Mouse (Mus musculus) liver, embryonic 13.5 days (tissue): Measurements from ENCODE around the gene Numa1. TPM values are rescaled to one million over a fixed set of nuclear protein-coding genes. Genes with fewer than 3 reads are reported as not detected.
A peak's percentile ranks its signal among the peaks of the same experiment; 100 is the strongest.
"Not testable (repeated sequence)": the region's sequence is repeated elsewhere in the genome, so short reads cannot be mapped to it uniquely, and the experiment has no call there.

Experiments used
- ATAC-seq: fragments of 200-750 bp; cut with Nextera tagmentation; 2 replicates; pipeline ENCODE4 v1.8.0; 2017; ENCODE audit warnings: low read depth, mild to moderate bottlenecking, moderate number of reproducible peaks, moderate library complexity
- DNase-seq: peaks from one replicate; pipeline ENCODE4 v3.0.0; 2022
- H3K27ac ChIP-seq: fragments of 300-500 bp; sonication (generic); 2 replicates; pipeline ENCODE4 v1.5.1; 2015; ENCODE audit warnings: moderate library complexity, mild to moderate bottlenecking, inconsistent platforms
- H3K27me3 ChIP-seq: fragments of 300-500 bp; sonication (generic); 2 replicates; pipeline ENCODE4 v1.6.1; 2015; ENCODE audit warnings: mild to moderate bottlenecking, inconsistent platforms
- H3K36me3 ChIP-seq: fragments of 300-500 bp; sonication (generic); 2 replicates; pipeline ENCODE4 v1.6.1; 2015; ENCODE audit warnings: mild to moderate bottlenecking, inconsistent platforms
- H3K4me1 ChIP-seq: fragments of 300-500 bp; sonication (generic); replicated peaks from 2 replicates; pipeline ENCODE4 v1.6.1; 2015; ENCODE audit warnings: inconsistent platforms
- H3K4me2 ChIP-seq: fragments of 300-500 bp; sonication (generic); 2 replicates; pipeline ENCODE4 v1.6.1; 2015; ENCODE audit warnings: inconsistent platforms, mild to moderate bottlenecking, moderate library complexity
- H3K4me3 ChIP-seq: fragments of 300-500 bp; sonication (generic); replicated peaks from 2 replicates; pipeline ENCODE4 v1.5.1; 2015; ENCODE audit warnings: mild to moderate bottlenecking, inconsistent platforms
- H3K9ac ChIP-seq: fragments of 300-500 bp; sonication (generic); 2 replicates; pipeline ENCODE4 v1.6.1; 2015; ENCODE audit warnings: mild to moderate bottlenecking, inconsistent platforms
- H3K9me3 ChIP-seq: fragments of 300-500 bp; sonication (generic); replicated peaks from 2 replicates; pipeline ENCODE4 v1.6.1; 2016; ENCODE audit warnings: inconsistent platforms
- WGBS: fragments of 180-500 bp; shearing (Covaris S2); methylation state at CpG from one replicate; pipeline ENCODE4 v1.1.7; 2015; ENCODE audit not compliant: insufficient replicate concordance; 5-methylcytosine and 5-hydroxymethylcytosine counted together
- polyA plus RNA-seq: library from polyadenylated mRNA; unstranded; fragments of >200 nt; fragmentation: Nextera tagmentation; extraction: Ambion mirVana; gene quantifications from 2 replicates; pipeline ENCODE4 v1.2.1, GENCODE M21; 2015

Numa1 gene
- polyA plus RNA-seq, 1 experiment from 2014 or later, result 24.5 TPM

DNA sequence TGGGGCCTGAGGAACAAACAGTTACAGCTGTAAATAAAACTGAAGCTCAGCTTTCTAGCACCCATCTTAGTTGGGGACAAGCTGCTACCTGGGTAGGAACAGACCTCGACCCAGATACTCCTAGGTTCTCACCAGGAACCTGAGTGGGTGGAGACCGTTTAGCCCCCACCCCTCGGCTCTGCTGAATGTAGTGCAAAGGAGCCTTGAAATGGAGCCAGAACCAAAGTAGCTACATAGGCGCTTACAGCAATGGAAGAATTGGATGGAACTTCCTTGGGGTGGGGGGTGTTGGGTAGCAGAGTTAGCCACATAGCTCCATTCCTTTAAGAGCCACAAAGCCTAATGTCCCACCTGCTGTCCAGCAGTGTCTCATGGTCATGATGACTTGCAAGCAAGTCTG lies 83.0 kb downstream of the Numa1 start:
- Histone ChIP-seq H3K4me3 (0 out of 2 replicates have a peak overlapping the region, but pooled peaks have one; percentile 6), H3K36me3 (peaks cover 92% of the 10 kb centered on the region), H3K4me2 (peak overlapping the region; percentile 21; the same call in 1 of the 2 replicates), H3K4me1 (peaks cover 10% of the 10 kb centered on the region), H3K27ac (peak overlapping the region; percentile 18; the same call in 1 of the 2 replicates), H3K9me3 (no peaks in the 10 kb centered on the region), H3K27me3 (no peaks in the 10 kb centered on the region), H3K9ac (no peak overlapping the region)
- no peak for ATAC-seq
- no peak for DNase-seq
- 75% methylated on average over 4 of the region's 4 CpGs for WGBS

DNA sequence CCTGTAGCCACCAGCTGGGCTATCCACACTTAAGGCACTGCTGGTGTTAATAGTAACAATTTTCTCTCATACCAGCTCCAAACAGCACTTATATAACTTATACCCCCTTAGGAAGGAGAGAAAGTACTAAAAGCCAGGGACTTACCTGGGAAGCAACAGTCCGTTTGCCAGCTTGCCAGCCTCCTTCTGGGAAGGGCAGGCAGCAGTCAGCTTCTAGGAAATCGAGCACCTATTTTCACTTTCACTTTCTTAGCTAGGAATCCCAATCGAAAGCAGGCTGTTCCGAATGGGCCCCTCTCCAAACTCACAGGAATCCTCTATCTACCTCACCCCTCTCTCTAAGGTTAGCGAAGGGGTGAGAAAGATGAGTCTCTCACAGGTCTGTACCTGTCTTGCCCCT lies 83.5 kb downstream of the Numa1 start:
- no peak overlapping the region; the same call in 1 of the 2 replicates for H3K27ac ChIP-seq
- no peak for ATAC-seq

DNA sequence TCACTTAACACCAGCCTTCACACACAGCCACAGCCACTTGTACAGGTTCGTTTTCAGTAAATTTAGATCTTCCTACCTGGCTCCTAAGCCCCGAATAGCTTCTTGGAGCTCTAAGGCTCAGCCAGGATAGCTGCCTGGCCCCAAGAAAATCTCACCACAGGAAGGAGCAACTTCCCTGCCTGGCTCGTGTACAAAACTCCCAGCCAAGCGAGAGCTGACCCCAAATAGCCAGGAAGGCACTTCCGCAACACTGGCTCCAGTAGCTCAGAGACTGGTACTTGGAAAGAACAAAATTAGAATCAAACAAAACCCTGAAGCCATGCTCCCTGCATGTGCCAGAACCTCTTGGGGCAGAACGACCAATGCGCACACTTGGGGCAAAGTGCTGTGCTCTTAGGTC lies 84.1 kb downstream of the Numa1 start:
- Histone ChIP-seq H3K9me3 (no peaks in the 10 kb centered on the region), H3K4me1 (peaks cover 10% of the 10 kb centered on the region), H3K4me3 (no peak overlapping the region), H3K4me2 (no peak overlapping the region), H3K27ac (peak overlapping the region; percentile 34; the same call in 1 of the 2 replicates), H3K9ac (no peak overlapping the region), H3K36me3 (peaks cover 92% of the 10 kb centered on the region), H3K27me3 (no peaks in the 10 kb centered on the region)
- 77% methylated on average over 7 of the region's 7 CpGs for WGBS
- DNase-seq (no peak), ATAC-seq (no peak)

More for the DNA sequence above, 83.5 kb downstream of the Numa1 start:
- Histone ChIP-seq H3K9me3 (no peaks in the 10 kb centered on the region), H3K4me1 (peaks cover 10% of the 10 kb centered on the region), H3K4me3 (0 out of 2 replicates have a peak overlapping the region, but pooled peaks have one; percentile 6), H3K9ac (peak overlapping the region; percentile 39), H3K4me2 (peak overlapping the region; percentile 21; the same call in 1 of the 2 replicates), H3K27me3 (no peaks in the 10 kb centered on the region), H3K36me3 (peaks cover 92% of the 10 kb centered on the region)
- DNase-seq, result no peak
- WGBS, result 76% methylated on average over 5 of the region's 5 CpGs

DNA sequence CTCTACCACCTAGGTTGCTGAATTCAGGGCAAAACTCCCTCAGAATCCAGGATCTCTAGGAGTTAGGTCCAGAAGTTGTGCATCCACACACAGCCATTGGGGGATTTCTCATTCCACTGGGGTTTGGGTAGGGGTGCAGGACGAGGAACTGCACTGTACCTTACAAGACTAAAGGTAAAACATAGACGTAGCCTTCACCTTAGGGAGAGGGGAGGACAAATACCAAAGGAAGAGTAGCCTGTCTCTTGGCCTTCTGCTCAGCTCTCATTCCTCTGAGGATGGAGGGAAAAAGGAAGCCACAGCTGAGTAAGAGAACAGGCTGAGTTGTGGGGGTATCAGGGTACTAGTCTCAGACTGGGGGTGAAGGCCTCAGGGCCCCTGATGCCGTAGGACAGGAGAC lies 84.7 kb downstream of the Numa1 start, which contains the start of gene Il18bp:
Gene Il18bp, minus strand, starts transcription at position 101 of the 400 bp plus-strand sequence.
- Histone ChIP-seq H3K4me1 (peaks cover 10% of the 10 kb centered on the region), H3K4me2 (peak within 1 kb of the TSS; percentile 21; the same call in 1 of the 2 replicates), H3K9me3 (no peaks in the 10 kb centered on the region), H3K4me3 (0 out of 2 replicates have a peak within 1 kb of the TSS, but pooled peaks have one; percentile 6), H3K27ac (peak within 1 kb of the TSS; percentile 34; the same call in 1 of the 2 replicates), H3K9ac (peak within 1 kb of the TSS; percentile 39; the same call in 1 of the 2 replicates), H3K36me3 (peaks cover 92% of the 10 kb centered on the region), H3K27me3 (no peaks in the 10 kb centered on the region)
- 81% methylated on average over 3 of the region's 3 CpGs for WGBS
- no peak for DNase-seq
- ATAC-seq, result no peak

DNA sequence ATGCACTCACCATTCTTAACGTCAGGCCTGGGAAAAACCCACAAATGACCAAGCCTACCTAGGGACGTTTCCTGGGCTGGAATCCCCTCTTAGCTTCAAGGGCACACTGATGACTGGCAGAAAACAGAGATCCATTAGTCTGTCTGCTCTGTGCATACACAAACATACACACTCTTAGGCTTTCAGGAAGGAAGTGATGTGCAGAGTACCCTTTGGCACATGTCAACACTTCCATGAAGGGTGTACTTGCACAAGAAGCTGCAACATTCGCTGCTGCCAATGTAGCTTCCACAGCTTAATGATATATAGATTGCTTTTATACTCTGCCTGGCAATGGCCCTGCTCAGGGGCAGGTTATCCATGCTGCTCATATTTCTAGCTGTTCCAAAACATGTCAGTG lies 85.5 kb downstream of the Numa1 start:
- Histone ChIP-seq H3K36me3 (peaks cover 89% of the 10 kb centered on the region), H3K4me1 (peaks cover 10% of the 10 kb centered on the region), H3K27me3 (no peaks in the 10 kb centered on the region), H3K9ac (no peak overlapping the region), H3K4me2 (no peak overlapping the region), H3K9me3 (no peaks in the 10 kb centered on the region), H3K27ac (no peak overlapping the region), H3K4me3 (no peak overlapping the region)
- WGBS, result 62% methylated on average over 3 of the region's 3 CpGs
- ATAC-seq (no peak), DNase-seq (no peak)

DNA sequence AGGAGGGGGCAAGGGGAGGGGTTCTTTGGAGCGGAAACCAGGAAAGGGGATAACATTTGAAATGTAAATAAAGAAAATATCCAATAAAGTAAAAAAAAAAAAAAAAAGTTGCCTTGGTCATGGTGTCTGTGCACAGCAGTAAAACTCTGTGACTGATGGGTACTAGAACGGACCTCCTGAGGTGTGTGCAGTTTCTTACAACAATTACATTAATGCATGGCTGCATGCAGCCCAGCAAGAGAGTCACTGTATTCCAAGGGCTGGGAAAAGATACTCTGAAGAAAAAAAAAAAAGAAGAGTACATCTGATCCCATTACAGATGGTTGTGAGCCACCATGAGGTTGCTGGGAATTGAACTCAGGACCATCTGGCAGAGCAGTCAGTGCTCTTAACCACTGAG lies 87.0 kb downstream of the Numa1 start:
- Histone ChIP-seq H3K36me3 (peaks cover 81% of the 10 kb centered on the region), H3K4me1 (peaks cover 16% of the 10 kb centered on the region)
- not testable (repeated sequence) for H3K9ac ChIP-seq, H3K27ac ChIP-seq, H3K27me3 ChIP-seq, ATAC-seq, DNase-seq, H3K4me2 ChIP-seq, H3K4me3 ChIP-seq, H3K9me3 ChIP-seq
- 86% methylated on average over 2 of the region's 2 CpGs for WGBS

DNA sequence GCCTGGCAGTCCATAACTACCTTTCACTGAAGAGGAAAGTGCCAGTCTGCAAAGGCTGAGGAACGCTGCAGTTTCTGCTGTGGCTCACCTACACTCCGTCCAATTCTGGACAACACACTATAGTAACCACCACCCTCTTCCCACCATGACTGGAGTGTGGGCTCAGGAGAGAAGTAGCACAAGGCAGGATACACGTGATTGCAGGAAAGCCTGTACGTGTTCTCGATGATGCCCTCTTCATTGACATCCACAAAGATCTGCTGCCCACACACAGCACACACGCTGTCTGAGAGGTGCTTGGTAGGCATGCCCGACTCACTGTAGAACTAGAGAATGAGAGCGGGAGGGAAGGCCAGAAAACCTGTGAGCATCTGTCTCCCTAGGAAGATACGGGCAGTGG lies 89.9 kb downstream of the Numa1 start:
- H3K27ac ChIP-seq, result no peak overlapping the region
- no peaks in the 10 kb centered on the region for H3K9me3 ChIP-seq
- peaks cover 10% of the 10 kb centered on the region; the same call in 1 of the 2 replicates for H3K4me1 ChIP-seq
- no peaks in the 10 kb centered on the region for H3K27me3 ChIP-seq
- ATAC-seq (no peak), DNase-seq (no peak)
- H3K4me2 ChIP-seq, result no peak overlapping the region
- H3K36me3 ChIP-seq, result peaks cover 65% of the 10 kb centered on the region
- H3K9ac ChIP-seq, result no peak overlapping the region
- 87% methylated on average over 9 of the region's 9 CpGs for WGBS
- H3K4me3 ChIP-seq, result no peak overlapping the region

DNA sequence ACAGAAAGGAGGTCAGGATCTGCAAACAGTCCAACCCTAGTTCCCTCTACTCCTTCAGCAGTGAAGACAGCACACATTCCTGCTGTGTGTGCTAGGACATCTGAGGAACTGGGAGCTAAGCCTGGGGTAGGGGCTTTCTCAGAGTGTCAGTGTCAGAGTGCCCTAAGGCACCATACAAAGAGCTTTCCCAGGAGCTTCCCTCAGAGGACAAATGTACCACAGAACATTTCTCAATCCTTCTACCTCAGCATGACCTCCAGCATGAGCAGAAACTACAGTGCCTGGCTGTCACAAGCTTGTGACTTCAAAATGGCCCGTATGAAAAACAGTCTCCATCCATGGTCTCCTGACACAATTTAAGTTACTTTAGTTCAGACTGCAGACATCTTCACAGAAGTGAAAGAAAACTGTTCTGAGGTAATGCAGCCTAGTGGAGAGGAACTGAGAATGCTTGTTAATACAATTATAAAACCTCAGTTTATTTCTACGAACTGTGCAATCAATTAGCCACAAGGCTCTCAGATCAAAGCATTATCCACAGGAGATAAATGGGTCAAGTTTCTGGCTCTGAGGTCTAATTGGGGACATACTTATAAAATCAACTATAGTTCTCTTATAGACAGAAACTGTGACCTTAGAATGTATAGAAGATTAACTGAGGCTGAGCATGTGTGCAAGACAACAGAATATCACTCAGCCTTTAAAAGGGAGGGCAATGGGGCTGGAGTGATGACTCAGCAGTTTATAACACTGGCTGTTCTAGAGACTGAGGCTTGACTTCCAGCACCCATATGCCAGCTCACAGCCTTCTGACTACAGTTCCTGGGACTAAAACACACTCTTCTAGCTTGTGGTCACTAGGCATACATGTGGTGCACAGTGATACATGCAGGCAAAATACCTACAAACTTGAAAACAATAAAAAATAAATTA lies 91.5 kb downstream of the Numa1 start:
- ATAC-seq (no peak), DNase-seq (no peak)
- Histone ChIP-seq H3K27ac (peak overlapping the region; percentile 45; the same call in 1 of the 2 replicates), H3K4me3 (no peak overlapping the region), H3K4me1 (peaks cover 8% of the 10 kb centered on the region; the same call in 1 of the 2 replicates), H3K36me3 (peaks cover 56% of the 10 kb centered on the region), H3K4me2 (no peak overlapping the region), H3K27me3 (no peaks in the 10 kb centered on the region), H3K9ac (no peak overlapping the region), H3K9me3 (no peaks in the 10 kb centered on the region)
- WGBS, result 85% methylated on average over 2 of the region's 2 CpGs

DNA sequence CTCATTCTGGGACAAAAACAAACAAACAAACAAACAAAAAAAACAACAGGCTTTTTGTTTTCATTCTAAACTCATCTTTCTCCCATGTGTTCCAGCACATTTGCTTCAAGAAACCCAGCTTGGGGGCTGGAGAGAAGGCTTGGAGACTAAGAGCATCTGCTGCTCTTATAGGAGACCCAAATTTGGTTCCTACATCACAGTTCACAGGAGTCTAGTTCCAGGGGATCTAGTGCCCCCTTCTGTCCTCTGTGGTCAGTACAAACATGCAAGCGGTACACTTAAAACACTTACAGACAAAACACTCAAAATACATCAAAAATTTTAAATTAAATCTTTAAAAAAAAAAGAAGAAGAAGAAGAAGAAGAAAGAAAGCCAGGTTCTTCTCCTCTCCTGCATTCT lies 101.0 kb downstream of the Numa1 start:
- ATAC-seq (no peak), DNase-seq (no peak)
- WGBS, result 86% methylated on average over 1 of the region's 1 CpGs
- H3K36me3 ChIP-seq, result peaks cover 71% of the 10 kb centered on the region
- no peaks in the 10 kb centered on the region for H3K4me1 ChIP-seq
- no peak overlapping the region for H3K27ac ChIP-seq
- H3K9ac ChIP-seq, result no peak overlapping the region
- no peak overlapping the region for H3K4me2 ChIP-seq
- H3K4me3 ChIP-seq, result no peak overlapping the region
- H3K9me3 ChIP-seq, result no peaks in the 10 kb centered on the region
- H3K27me3 ChIP-seq, result no peaks in the 10 kb centered on the region

DNA sequence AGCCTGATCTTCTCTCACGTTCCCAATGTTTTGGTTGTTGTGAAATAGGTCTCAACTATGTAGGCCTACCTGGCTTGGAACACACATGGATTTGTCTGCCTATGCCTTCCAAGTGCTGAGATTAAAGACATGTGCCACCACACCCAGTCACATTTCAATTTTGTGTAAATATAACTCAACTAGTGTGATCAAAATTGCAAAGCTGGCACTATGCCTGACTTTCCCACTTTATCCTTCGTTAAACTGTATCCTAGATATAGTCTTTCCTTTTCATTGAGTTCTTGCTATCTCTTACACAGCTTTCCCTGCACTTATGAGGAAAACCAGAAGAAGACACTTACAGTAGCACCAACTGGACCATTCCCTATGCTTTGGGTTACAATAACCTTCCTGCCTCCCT lies 101.6 kb downstream of the Numa1 start:
- ATAC-seq (no peak), DNase-seq (no peak)
- H3K9me3 ChIP-seq, result no peaks in the 10 kb centered on the region
- H3K9ac ChIP-seq, result no peak overlapping the region
- no peaks in the 10 kb centered on the region for H3K27me3 ChIP-seq
- H3K36me3 ChIP-seq, result peaks cover 76% of the 10 kb centered on the region
- H3K4me2 ChIP-seq, result no peak overlapping the region
- H3K27ac ChIP-seq, result no peak overlapping the region
- H3K4me3 ChIP-seq, result no peak overlapping the region
- WGBS, result 84% methylated on average over 2 of the region's 2 CpGs
- no peaks in the 10 kb centered on the region for H3K4me1 ChIP-seq

DNA sequence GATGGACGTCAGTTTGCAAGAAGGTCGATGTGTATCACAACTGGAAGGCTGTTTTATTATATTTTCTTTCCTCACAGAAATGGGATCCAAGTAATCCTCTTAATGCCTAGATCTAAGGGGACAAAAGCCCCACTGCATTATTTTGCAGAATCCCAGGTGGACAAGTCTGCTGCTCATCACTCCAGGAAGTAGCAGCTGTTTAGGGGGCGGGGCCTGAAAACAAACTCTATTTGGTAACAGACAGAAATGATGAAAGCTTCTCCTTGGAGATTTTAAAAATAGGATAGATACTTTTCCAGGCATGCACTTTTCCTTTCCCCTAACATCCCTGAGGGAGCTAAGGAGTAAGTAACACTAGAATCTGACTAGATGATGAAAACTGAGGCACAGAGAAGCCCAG lies 103.4 kb downstream of the Numa1 start:
- ATAC-seq (no peak), DNase-seq (no peak)
- no peak overlapping the region for H3K4me3 ChIP-seq
- no peaks in the 10 kb centered on the region for H3K9me3 ChIP-seq
- H3K27ac ChIP-seq, result no peak overlapping the region
- no peaks in the 10 kb centered on the region for H3K27me3 ChIP-seq
- no peak overlapping the region for H3K4me2 ChIP-seq
- H3K9ac ChIP-seq, result no peak overlapping the region
- WGBS, result 79% methylated on average over 3 of the region's 3 CpGs
- H3K36me3 ChIP-seq, result peaks cover 76% of the 10 kb centered on the region
- no peaks in the 10 kb centered on the region for H3K4me1 ChIP-seq
